Mouse (Mus musculus): ENCODE measurements at regions not wholly inside any gene's neighbourhood (a gene's known extent, or its start where the extent isn't known, plus 50 kb on each side); places are given as distances from the start of the nearest gene placed in this dataset.
"Not testable (repeated sequence)": the region's sequence is repeated elsewhere in the genome, so short reads cannot be mapped to it uniquely, and the experiment has no call there.

- no peak overlapping the region for H3K27ac ChIP-seq
- ATAC-seq: no peak
These were observed 336.9 kb upstream of the Ercc4 start for GRCm38 (mm10) chr16:12772535-12772934.

GRCm38 (mm10) chr16:12775876-12776275 lies 333.6 kb upstream of the Ercc4 start:
- H3K27ac ChIP-seq: no peak overlapping the region
- H3K9ac ChIP-seq: no peak overlapping the region
- H3K9me3 ChIP-seq: no peaks in the 10 kb centered on the region
- H3K4me2 ChIP-seq (replicated peaks): no peak overlapping the region
- H3K4me3 ChIP-seq (replicated peaks): no peak overlapping the region
- H3K36me3 ChIP-seq: no peaks in the 10 kb centered on the region
- H3K4me1 ChIP-seq (replicated peaks): no peaks in the 10 kb centered on the region
- no peaks in the 10 kb centered on the region for H3K27me3 ChIP-seq (replicated peaks)
- no peak for ATAC-seq
- 65% methylated on average over 2 of the region's 2 CpGs for WGBS

More at GRCm38 (mm10) chr16:12772535-12772934, 336.9 kb upstream of the Ercc4 start:
- H3K4me1 ChIP-seq (replicated peaks): no peaks in the 10 kb centered on the region
- H3K36me3 ChIP-seq: no peaks in the 10 kb centered on the region
- H3K27me3 ChIP-seq (replicated peaks): no peaks in the 10 kb centered on the region
- WGBS: 88% methylated on average over 5 of the region's 5 CpGs
- no peak overlapping the region for H3K4me3 ChIP-seq (replicated peaks)
- no peak overlapping the region for H3K4me2 ChIP-seq (replicated peaks)
- H3K9ac ChIP-seq: no peak overlapping the region
- no peaks in the 10 kb centered on the region for H3K9me3 ChIP-seq

GRCm38 (mm10) chr16:12779079-12779478 lies 330.4 kb upstream of the Ercc4 start:
- WGBS: 83% methylated on average over 3 of the region's 3 CpGs
- Histone ChIP-seq H3K9ac (no peak overlapping the region), H3K36me3 (no peaks in the 10 kb centered on the region), H3K4me3 (replicated peaks) (no peak overlapping the region), H3K4me1 (replicated peaks) (no peaks in the 10 kb centered on the region), H3K27ac (no peak overlapping the region), H3K9me3 (no peaks in the 10 kb centered on the region), H3K4me2 (replicated peaks) (no peak overlapping the region), H3K27me3 (replicated peaks) (no peaks in the 10 kb centered on the region)
- ATAC-seq: no peak

GRCm38 (mm10) chr16:12780635-12781034 lies 328.8 kb upstream of the Ercc4 start:
- 90% methylated on average over 3 of the region's 3 CpGs for WGBS

GRCm38 (mm10) chr16:12785828-12786227 lies 323.7 kb upstream of the Ercc4 start:
- H3K4me2 ChIP-seq (replicated peaks): no peak overlapping the region
- no peak overlapping the region for H3K4me3 ChIP-seq (replicated peaks)
- H3K27me3 ChIP-seq (replicated peaks): no peaks in the 10 kb centered on the region
- no peak for ATAC-seq
- no peaks in the 10 kb centered on the region for H3K4me1 ChIP-seq (replicated peaks)
- no peaks in the 10 kb centered on the region for H3K36me3 ChIP-seq
- H3K27ac ChIP-seq: no peak overlapping the region
- no peaks in the 10 kb centered on the region for H3K9me3 ChIP-seq
- H3K9ac ChIP-seq: no peak overlapping the region
- WGBS: 51% methylated on average over 1 of the region's 1 CpGs

More at GRCm38 (mm10) chr16:12780635-12781034, 328.8 kb upstream of the Ercc4 start:
- no peak overlapping the region for H3K9ac ChIP-seq
- H3K4me1 ChIP-seq (replicated peaks): no peaks in the 10 kb centered on the region
- no peaks in the 10 kb centered on the region for H3K9me3 ChIP-seq
- no peak overlapping the region for H3K4me2 ChIP-seq (replicated peaks)
- H3K27me3 ChIP-seq (replicated peaks): no peaks in the 10 kb centered on the region
- ATAC-seq: no peak
- H3K4me3 ChIP-seq (replicated peaks): no peak overlapping the region
- no peaks in the 10 kb centered on the region for H3K36me3 ChIP-seq
- no peak overlapping the region for H3K27ac ChIP-seq

- Histone ChIP-seq H3K4me1 (replicated peaks) (no peaks in the 10 kb centered on the region), H3K9ac (no peak overlapping the region), H3K27ac (no peak overlapping the region), H3K4me2 (replicated peaks) (no peak overlapping the region), H3K9me3 (no peaks in the 10 kb centered on the region), H3K36me3 (no peaks in the 10 kb centered on the region), H3K27me3 (replicated peaks) (no peaks in the 10 kb centered on the region), H3K4me3 (replicated peaks) (no peak overlapping the region)
- 78% methylated on average over 2 of the region's 2 CpGs for WGBS
- no peak for ATAC-seq
These were observed 311.0 kb upstream of the Ercc4 start for GRCm38 (mm10) chr16:12798523-12798922.

GRCm38 (mm10) chr16:12800181-12800580 lies 309.3 kb upstream of the Ercc4 start:
- H3K4me3 ChIP-seq (replicated peaks): no peak overlapping the region
- H3K27ac ChIP-seq: no peak overlapping the region
- no peak overlapping the region for H3K9ac ChIP-seq
- H3K36me3 ChIP-seq: no peaks in the 10 kb centered on the region
- H3K4me2 ChIP-seq (replicated peaks): no peak overlapping the region
- 75% methylated on average over 1 of the region's 1 CpGs for WGBS
- no peaks in the 10 kb centered on the region for H3K4me1 ChIP-seq (replicated peaks)
- no peak for ATAC-seq
- H3K9me3 ChIP-seq: no peaks in the 10 kb centered on the region
- no peaks in the 10 kb centered on the region for H3K27me3 ChIP-seq (replicated peaks)

GRCm38 (mm10) chr16:12802651-12803050 lies 306.8 kb upstream of the Ercc4 start:
- H3K36me3 ChIP-seq: no peaks in the 10 kb centered on the region
- H3K9ac ChIP-seq: no peak overlapping the region
- no peaks in the 10 kb centered on the region for H3K27me3 ChIP-seq (replicated peaks)
- 75% methylated on average over 1 of the region's 1 CpGs for WGBS
- H3K4me3 ChIP-seq (replicated peaks): no peak overlapping the region
- no peak overlapping the region for H3K27ac ChIP-seq
- H3K4me1 ChIP-seq (replicated peaks): no peaks in the 10 kb centered on the region
- no peak overlapping the region for H3K4me2 ChIP-seq (replicated peaks)
- ATAC-seq: no peak
- H3K9me3 ChIP-seq: no peaks in the 10 kb centered on the region

- Histone ChIP-seq H3K9ac (no peak overlapping the region), H3K4me3 (replicated peaks) (no peak overlapping the region), H3K27me3 (replicated peaks) (no peaks in the 10 kb centered on the region), H3K9me3 (no peaks in the 10 kb centered on the region), H3K27ac (no peak overlapping the region), H3K4me1 (replicated peaks) (no peaks in the 10 kb centered on the region), H3K4me2 (replicated peaks) (no peak overlapping the region), H3K36me3 (no peaks in the 10 kb centered on the region)
- 51% methylated on average over 8 of the region's 8 CpGs for WGBS
- ATAC-seq: no peak
These were observed 302.1 kb upstream of the Ercc4 start for GRCm38 (mm10) chr16:12807351-12807871.

GRCm38 (mm10) chr16:12811088-12811487 lies 298.4 kb upstream of the Ercc4 start:
- no peak overlapping the region for H3K4me3 ChIP-seq (replicated peaks)
- H3K36me3 ChIP-seq: no peaks in the 10 kb centered on the region
- no peaks in the 10 kb centered on the region for H3K9me3 ChIP-seq
- no peaks in the 10 kb centered on the region for H3K27me3 ChIP-seq (replicated peaks)
- H3K4me2 ChIP-seq (replicated peaks): no peak overlapping the region
- ATAC-seq: no peak
- WGBS: 62% methylated on average over 2 of the region's 2 CpGs
- H3K27ac ChIP-seq: no peak overlapping the region
- H3K9ac ChIP-seq: no peak overlapping the region
- no peaks in the 10 kb centered on the region for H3K4me1 ChIP-seq (replicated peaks)

- Histone ChIP-seq H3K4me1 (replicated peaks) (no peaks in the 10 kb centered on the region), H3K9me3 (no peaks in the 10 kb centered on the region), H3K36me3 (no peaks in the 10 kb centered on the region), H3K4me2 (replicated peaks) (no peak overlapping the region), H3K27ac (no peak overlapping the region), H3K9ac (no peak overlapping the region), H3K4me3 (replicated peaks) (no peak overlapping the region), H3K27me3 (replicated peaks) (no peaks in the 10 kb centered on the region)
- 81% methylated on average over 6 of the region's 6 CpGs for WGBS
- no peak for ATAC-seq
These were observed 284.8 kb upstream of the Ercc4 start for GRCm38 (mm10) chr16:12824646-12825045.

- Histone ChIP-seq H3K9ac (no peak overlapping the region), H3K27me3 (replicated peaks) (no peaks in the 10 kb centered on the region), H3K4me1 (replicated peaks) (no peaks in the 10 kb centered on the region), H3K9me3 (no peaks in the 10 kb centered on the region), H3K4me3 (replicated peaks) (no peak overlapping the region), H3K4me2 (replicated peaks) (no peak overlapping the region), H3K27ac (no peak overlapping the region), H3K36me3 (no peaks in the 10 kb centered on the region)
- ATAC-seq: no peak
- 55% methylated on average over 8 of the region's 8 CpGs for WGBS
These were observed 283.3 kb upstream of the Ercc4 start for GRCm38 (mm10) chr16:12826222-12826621.

- ATAC-seq; H3K4me2 ChIP-seq (replicated peaks); H3K27me3 ChIP-seq (replicated peaks); H3K36me3 ChIP-seq; H3K4me3 ChIP-seq (replicated peaks); H3K27ac ChIP-seq; H3K9me3 ChIP-seq; H3K4me1 ChIP-seq (replicated peaks); H3K9ac ChIP-seq: not testable (repeated sequence)
- WGBS: 67% methylated on average over 1 of the region's 1 CpGs
These were observed 278.2 kb upstream of the Ercc4 start for GRCm38 (mm10) chr16:12831308-12831707.

Measured in intestine, embryonic 15.5 days (tissue).